Mouse (Mus musculus) heart, postnatal 0 days (tissue): ENCODE measurements at regions not wholly inside any gene's neighbourhood (a gene's known extent, or its start where the extent isn't known, plus 50 kb on each side); places are given as distances from the start of the nearest gene placed in this dataset.

Experiments used
- CTCF ChIP-seq: IDR thresholded peaks from 2 replicates; pipeline ENCODE4 v1.5.1; 2016; ENCODE audit warnings: antibody characterized with exemption, control low read depth, low read depth
- EP300 ChIP-seq: IDR thresholded peaks from 2 replicates; pipeline ENCODE4 v1.6.1; 2016; ENCODE audit warnings: antibody characterized with exemption, low read depth

GRCm38 (mm10) chr15:36896265-36896664, 111.3 kb downstream of the Zfp706 start:
- TF ChIP-seq CTCF (no peak), EP300 (no peak)
